Mouse (Mus musculus) thymus, postnatal 4 days (tissue): ENCODE data around the gene Mttp.

Experiments
- DNase-seq: peaks from one replicate; pipeline ENCODE4 v3.0.0; 2021

Gene Mttp

GRCm38 (mm10) chr3:138133916-138134315, 10.9 kb downstream of the Mttp start:
- DNase-seq: no peak

DNA sequence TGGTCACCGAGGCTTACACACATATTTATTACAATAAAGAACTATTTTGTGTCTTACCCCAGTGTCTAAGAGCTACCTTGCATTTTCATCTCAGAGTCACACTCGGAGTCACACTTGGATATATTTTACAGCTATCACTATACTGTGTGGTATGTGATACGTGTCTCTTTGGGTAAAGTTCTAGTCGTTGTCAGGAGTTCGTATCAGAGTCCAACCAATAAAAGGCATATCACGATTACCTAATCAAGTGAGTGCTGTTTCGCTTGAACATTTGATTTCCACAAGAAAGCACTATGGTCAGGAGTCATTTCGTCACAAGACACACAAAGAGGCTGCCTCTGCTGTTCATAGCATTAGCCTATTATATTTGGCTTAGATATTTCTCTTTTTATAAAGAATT, 11.3 kb downstream of the Mttp start:
- DNase-seq: no peak

DNA sequence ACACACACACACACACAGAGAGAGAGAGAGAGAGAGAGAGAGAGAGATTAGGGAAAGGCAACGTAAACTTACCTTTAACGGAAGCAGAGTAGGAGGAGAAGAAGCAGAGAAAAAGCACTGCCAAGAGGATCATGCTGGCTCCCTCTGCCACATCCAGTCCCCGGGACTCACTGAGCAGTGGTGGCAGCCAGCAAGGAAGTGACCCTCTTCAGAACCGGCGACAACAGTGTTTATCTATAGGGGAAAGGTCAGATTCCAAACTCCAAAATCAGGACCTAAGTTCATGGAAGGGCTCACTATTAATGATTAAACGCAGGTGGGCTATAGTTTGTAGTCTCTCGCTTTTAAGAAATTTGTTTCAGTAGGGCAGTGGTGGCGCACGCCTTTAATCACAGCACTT, 13.6 kb downstream of the Mttp start:
- no peak for DNase-seq

- DNase-seq: no peak
These were observed 14.1 kb downstream of the Mttp start for GRCm38 (mm10) chr3:138130692-138131091.

DNA sequence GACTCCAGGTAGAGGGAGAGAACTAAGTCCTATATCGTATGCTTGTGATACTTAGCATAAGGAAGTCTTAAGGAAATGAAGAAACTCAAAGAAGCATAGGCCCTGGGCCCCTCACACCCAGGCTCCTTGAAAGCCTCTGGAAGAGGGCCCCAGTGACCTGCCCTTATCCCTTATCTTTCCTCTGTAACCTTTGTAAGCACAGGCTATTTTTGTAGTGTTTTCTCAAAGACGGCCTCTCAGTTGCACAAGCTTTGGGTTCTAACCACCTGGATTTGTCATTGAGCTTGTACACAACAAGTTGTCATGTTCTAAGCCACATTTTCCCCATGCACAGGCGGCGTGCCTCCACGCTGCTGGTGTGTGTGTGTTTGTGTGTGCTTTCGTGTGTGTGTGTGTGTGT, 15.7 kb downstream of the Mttp start:
- no peak for DNase-seq

GRCm38 (mm10) chr3:138123842-138124241, 20.9 kb downstream of the Mttp start:
- no peak for DNase-seq

DNA sequence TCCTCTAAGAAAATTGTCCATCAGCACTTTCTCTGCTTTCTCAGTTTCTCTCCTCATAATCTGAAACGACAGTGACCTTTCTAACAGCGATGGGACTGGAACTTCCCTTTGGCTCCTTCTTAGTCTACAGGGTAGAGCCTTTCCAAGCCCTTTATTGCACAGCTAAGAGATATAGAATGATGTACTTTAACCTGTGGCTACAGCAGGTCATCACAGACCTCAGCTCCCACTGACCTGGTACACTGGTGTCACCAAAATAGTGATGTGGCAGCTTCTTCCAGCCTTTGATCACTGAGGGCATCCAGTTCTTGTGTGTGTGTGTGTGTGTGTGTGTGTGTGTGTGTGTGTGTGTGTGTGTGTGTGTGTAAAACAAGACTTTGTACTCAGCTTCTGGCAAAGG, 23.3 kb downstream of the Mttp start:
- DNase-seq: no peak

- DNase-seq: no peak
These were observed 25.2 kb downstream of the Mttp start for GRCm38 (mm10) chr3:138119444-138120105.

DNA sequence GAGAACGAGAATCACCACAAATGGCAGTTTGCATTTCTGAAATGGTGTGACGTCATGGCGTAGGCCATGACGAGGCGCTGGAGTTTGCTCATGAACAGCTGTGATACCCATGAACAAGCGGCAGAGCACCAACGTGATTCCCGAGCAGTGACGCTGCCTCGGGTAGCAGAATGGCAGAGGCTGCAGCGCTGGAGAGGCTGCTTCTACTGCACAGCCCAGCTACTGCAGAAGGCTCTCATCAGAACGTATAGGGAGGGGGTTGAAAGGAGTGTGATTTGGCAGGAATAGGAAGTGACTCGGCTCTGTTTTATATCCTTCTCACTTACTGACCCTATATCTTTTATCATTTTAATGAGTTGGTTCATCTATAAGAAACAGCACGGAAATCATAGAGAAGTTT, 25.9 kb downstream of the Mttp start:
- DNase-seq: no peak

- no peak for DNase-seq
These were observed 26.4 kb downstream of the Mttp start for GRCm38 (mm10) chr3:138118392-138118791.

GRCm38 (mm10) chr3:138116871-138117270, 27.9 kb downstream of the Mttp start:
- DNase-seq: no peak

- DNase-seq: no peak
These were observed 30.7 kb downstream of the Mttp start for GRCm38 (mm10) chr3:138114106-138114505.

DNA sequence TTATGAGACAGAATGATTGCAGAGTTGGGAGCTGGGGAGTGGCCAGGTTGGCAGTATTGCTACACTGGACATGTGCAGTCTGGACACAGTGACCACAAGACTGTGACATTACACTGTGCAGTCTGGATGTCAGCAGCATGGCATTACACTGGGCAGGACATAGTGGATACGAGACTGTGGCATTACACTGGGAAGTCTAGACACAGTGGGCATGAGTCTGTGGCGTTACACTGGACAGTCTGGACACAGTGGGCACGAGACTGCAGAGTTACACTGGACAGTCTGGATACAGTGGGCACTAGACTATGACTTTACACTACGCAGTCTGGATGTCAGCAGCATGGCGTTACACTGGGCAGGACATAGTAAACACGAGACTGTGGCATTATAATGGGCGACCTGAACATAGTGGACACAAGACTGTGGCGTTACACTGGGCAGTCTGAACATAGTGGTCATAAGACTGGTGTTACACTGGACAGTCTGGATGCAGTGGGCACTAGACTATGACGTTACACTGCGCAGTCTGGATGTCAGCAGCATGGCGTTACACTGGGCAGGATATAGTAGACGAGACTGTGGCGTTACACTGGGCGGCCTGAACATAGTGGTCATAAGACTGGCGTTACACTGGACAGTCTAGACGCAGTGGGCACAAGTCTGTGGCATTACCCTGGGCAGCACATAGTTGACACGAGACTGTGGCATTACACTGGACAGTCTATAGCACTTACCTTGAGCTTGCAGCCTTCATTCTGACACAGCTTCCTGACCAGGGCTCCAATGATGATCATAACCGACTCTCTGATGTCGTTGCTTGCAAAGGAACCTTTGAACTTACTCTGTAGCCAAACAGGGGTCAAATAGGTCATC, 33.6 kb downstream of the Mttp start:
- DNase-seq: no peak

DNA sequence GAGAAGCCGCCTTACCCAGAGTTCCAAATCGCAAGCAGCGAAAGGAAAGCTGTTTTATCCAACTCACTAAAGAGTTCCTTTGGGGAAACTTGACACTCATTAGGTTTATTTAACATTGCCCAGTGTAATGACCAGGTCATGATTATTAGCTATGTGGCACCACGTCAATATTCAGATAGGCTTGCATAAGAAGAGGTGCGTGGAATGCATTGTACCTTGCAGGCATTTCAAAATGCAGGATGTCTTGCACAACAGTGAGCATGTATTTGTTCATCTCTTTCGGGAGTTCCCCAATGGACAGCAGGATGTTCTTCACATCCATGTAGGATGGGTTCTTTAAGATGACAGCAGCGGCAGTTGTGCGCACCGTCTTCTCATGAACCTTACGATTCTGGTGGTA, 37.9 kb downstream of the Mttp start:
- no peak for DNase-seq

- no peak for DNase-seq
These were observed 39.7 kb downstream of the Mttp start for GRCm38 (mm10) chr3:138105056-138105455.

GRCm38 (mm10) chr3:138103690-138104089, 41.1 kb downstream of the Mttp start:
- no peak for DNase-seq

- DNase-seq: no peak
These were observed 42.8 kb downstream of the Mttp start for GRCm38 (mm10) chr3:138101936-138102335.

DNA sequence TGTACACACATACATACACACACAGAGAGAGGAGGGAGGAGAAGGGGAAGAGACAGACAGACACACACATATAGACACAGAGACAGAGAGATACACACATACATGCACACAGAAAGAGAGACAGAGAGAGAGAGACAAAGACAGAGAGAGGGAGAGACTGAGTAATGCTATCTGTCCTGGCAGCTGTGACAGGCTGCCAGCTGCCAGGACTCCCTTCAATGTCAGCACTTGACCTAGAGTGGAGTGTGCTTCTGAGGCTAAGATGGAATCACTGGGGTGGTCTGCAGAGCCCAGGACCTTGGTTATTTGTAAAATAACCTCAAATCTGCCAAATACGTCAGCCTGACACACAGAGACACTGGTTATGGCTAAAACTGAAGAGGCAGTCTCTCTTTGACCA, 47.0 kb downstream of the Mttp start:
- DNase-seq: no peak

- no peak for DNase-seq
These were observed 48.3 kb downstream of the Mttp start for GRCm38 (mm10) chr3:138096263-138097028.

DNA sequence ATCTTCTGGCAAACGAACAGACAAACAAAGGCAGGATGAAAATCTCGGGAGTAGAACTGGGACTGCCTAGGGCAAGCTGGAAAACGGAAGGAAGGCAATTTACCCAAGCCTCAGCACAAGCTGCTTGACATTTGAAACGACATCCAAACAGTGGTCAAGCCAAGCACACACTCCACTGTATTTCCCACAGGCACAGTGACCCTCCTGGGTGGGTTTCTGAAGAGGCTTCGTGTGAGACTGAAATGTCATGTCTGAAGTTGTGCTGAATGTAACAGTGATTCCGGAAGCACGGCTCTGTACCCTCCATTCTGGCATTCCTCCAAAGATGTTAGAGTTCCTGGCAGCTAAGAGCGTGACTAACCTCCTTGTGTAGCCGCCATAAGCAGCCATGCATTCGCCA, 49.0 kb downstream of the Mttp start:
- DNase-seq: no peak

- DNase-seq: no peak
These were observed 49.5 kb downstream of the Mttp start for GRCm38 (mm10) chr3:138095301-138095700.

DNA sequence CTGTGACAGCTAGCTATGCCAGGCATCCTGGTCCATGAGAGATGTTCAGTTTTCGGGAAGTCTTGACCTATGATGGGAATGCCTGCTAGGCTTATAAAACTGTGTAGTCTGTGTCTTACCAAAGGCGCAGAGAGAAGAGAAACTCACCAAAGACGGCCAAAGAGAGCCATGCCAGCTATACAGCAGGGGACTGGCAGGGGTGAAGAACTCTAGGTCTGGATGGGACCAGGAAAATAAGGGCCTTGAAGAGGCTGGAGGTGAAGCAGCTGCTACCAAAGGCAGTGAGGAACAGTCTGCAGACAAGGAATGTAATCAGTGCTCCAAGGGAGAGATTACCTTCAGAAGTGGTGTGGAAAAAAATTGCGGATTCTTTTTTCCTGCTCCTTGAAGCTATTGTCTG, 60.9 kb downstream of the Mttp start:
- DNase-seq: no peak

- no peak for DNase-seq
These were observed 61.6 kb downstream of the Mttp start for GRCm38 (mm10) chr3:138083073-138083637.
